Mouse (Mus musculus): ENCODE measurements around the gene Dennd1a.

- TF ChIP-seq CTCF (IDR thresholded peaks at IDR 0.05): no peak
- no peak for TF ChIP-seq POLR2A (IDR thresholded peaks at IDR 0.05; ENCODE audit: insufficient read depth, low read depth, low read length)
These were observed 150.1 kb downstream of the Dennd1a start for GRCm38 (mm10) chr2:38137086-38137485.

Data from heart, adult 2 months (tissue).